In genomic region chr11:3161370-3161769, GRCm38 (mm10) we compare ENCODE assay signal across 7 mouse cellular contexts. TPM values are rescaled to one million over a fixed set of nuclear protein-coding genes. Genes with fewer than 3 reads are reported as not detected.
DNase-seq lines count a peak whose midpoint lies in the region; ATAC-seq and TF ChIP-seq lines count a peak whose summit lies in the region.
"Not testable (repeated sequence)": the region's sequence is repeated elsewhere in the genome, so short reads cannot be mapped to it uniquely, and the experiment has no call there.

No protein-coding gene starts in this region.

- ATAC-seq in heart, postnatal 0 days (ENCODE audit: insufficient read depth, low read depth) = 0 out of 2 replicates have a peak, but pooled peaks have one; percentile 7

- not testable (repeated sequence) for H3K27me3 ChIP-seq in heart, postnatal 0 days (ENCODE audit: control insufficient read depth, insufficient read depth, low read length)

- not testable (repeated sequence) for TF ChIP-seq EP300 in heart, postnatal 0 days (IDR thresholded peaks at IDR 0.05; ENCODE audit: low read depth)

- H3K9me3 ChIP-seq in heart, postnatal 0 days (replicated peaks; ENCODE audit: control insufficient read depth, low read length) = not testable (repeated sequence)

- 33% methylated on average over 1 of the region's 2 CpGs for WGBS in heart, postnatal 0 days

- peak; percentile 65 for DNase-seq in adrenal gland, postnatal 10 days
- DNase-seq in frontal cortex, postnatal 14 days (ENCODE audit: low spot score in 2 of 2) = peak; percentile 31 to 56
- not testable (repeated sequence) for DNase-seq in heart, postnatal 0 days (ENCODE audit: low spot score)
- peak; percentile 31 to 49 for DNase-seq in kidney, postnatal 4 days
- DNase-seq in lung, adult 18-20 months = peak; percentile 71
- DNase-seq in ovary, postnatal 36 days (ENCODE audit: low spot score) = peak; percentile 38
- DNase-seq in thymus, postnatal 25 days = peak; percentile 54

- TF ChIP-seq CTCF in heart, postnatal 0 days (IDR thresholded peaks at IDR 0.05; ENCODE audit: low read depth) = not testable (repeated sequence)

- not testable (repeated sequence) for H3K9ac ChIP-seq in heart, postnatal 0 days (replicated peaks; ENCODE audit: low read depth, low read length)

- H3K4me1 ChIP-seq in heart, postnatal 0 days (ENCODE audit: control insufficient read depth, insufficient read depth) = not testable (repeated sequence)

- H3K4me2 ChIP-seq in heart, postnatal 0 days (ENCODE audit: low read depth, low read length) = not testable (repeated sequence)

- H3K27ac ChIP-seq in heart, postnatal 0 days (ENCODE audit: low read depth) = not testable (repeated sequence)

- H3K4me3 ChIP-seq in heart, postnatal 0 days (ENCODE audit: low read depth, low read length) = not testable (repeated sequence)

- H3K36me3 ChIP-seq in heart, postnatal 0 days (replicated peaks; ENCODE audit: control insufficient read depth, insufficient read depth, low read length) = not testable (repeated sequence)

RNA-seq across cellular contexts. Expression of gene Sfi1, which starts 31.9 kb away (rescaled TPM):
- total RNA-seq in adrenal gland, postnatal 10 days (2021) = 10 to 100 TPM; 30.0 to 62.1 TPM
- total RNA-seq in heart, postnatal 0 days (2014; rRNA removed; ENCODE audit: low replicate concordance) = 7.1 and 13.2 TPM in 2 replicates
- polyA plus RNA-seq in heart, postnatal 0 days (2015; fragmentation: Nextera tagmentation; extraction: Ambion mirVana) = 5.3 and 5.4 TPM in 2 replicates

RNA-seq across cellular contexts. Expression of gene Eif4enif1, which starts 40.8 kb away (rescaled TPM):
- 10 to 100 TPM; 56.2 to 57.8 TPM for total RNA-seq in adrenal gland, postnatal 10 days (2021)
- 34.4 and 58.2 TPM in 2 replicates for total RNA-seq in heart, postnatal 0 days (2014; rRNA removed; ENCODE audit: low replicate concordance)
- polyA plus RNA-seq in heart, postnatal 0 days (2015; fragmentation: Nextera tagmentation; extraction: Ambion mirVana) = 16.9 and 19.0 TPM in 2 replicates
